Mouse (Mus musculus) limb, embryonic 14.5 days (tissue): ENCODE measurements around the gene Sema4g. TPM values are rescaled to one million over a fixed set of nuclear protein-coding genes. Genes with fewer than 3 reads are reported as not detected.

Source experiments
- ATAC-seq: fragments of 200-750 bp; cut with Nextera tagmentation; 2 replicates; pipeline ENCODE4 v1.8.0; 2017; ENCODE audit warnings: low read depth, moderate number of reproducible peaks, moderate TSS enrichment; ENCODE audit not compliant: low FRiP score
- DNase-seq: peaks from one replicate; pipeline ENCODE4 v3.0.0-alpha.2; 2015; ENCODE audit warnings: low spot score
- H3K27ac ChIP-seq: fragments of 300-500 bp; sonication (generic); replicated peaks from 2 replicates; pipeline ENCODE4 v1.5.1; 2014; ENCODE audit warnings: low read depth, mild to moderate bottlenecking, low read length, moderate library complexity, mixed read lengths
- H3K27me3 ChIP-seq: fragments of 300-500 bp; sonication (generic); 2 replicates; pipeline ENCODE4 v1.6.1; 2014; ENCODE audit warnings: low read length, mixed read lengths; ENCODE audit not compliant: control insufficient read depth, insufficient read depth
- H3K36me3 ChIP-seq: fragments of 300-500 bp; sonication (generic); 2 replicates; pipeline ENCODE4 v1.6.1; 2014; ENCODE audit warnings: mild to moderate bottlenecking, low read length, moderate library complexity, mixed read lengths; ENCODE audit not compliant: control insufficient read depth, insufficient read depth
- H3K4me1 ChIP-seq: fragments of 300-500 bp; sonication (generic); 2 replicates; pipeline ENCODE4 v1.6.1; 2014; ENCODE audit warnings: antibody characterized with exemption, low read length, mixed read lengths; ENCODE audit not compliant: control insufficient read depth, insufficient read depth
- H3K4me2 ChIP-seq: fragments of 300-500 bp; sonication (generic); replicated peaks from 2 replicates; pipeline ENCODE4 v1.6.1; 2014; ENCODE audit warnings: low read depth, mild to moderate bottlenecking, low read length, moderate library complexity; ENCODE audit not compliant: severe bottlenecking
- H3K4me3 ChIP-seq: fragments of 300-500 bp; sonication (generic); replicated peaks from 2 replicates; pipeline ENCODE4 v1.5.1; 2014; ENCODE audit warnings: low read length
- H3K9ac ChIP-seq: fragments of 300-500 bp; sonication (generic); 2 replicates; pipeline ENCODE4 v1.6.1; 2014; ENCODE audit warnings: mild to moderate bottlenecking, low read depth, low read length, moderate library complexity; ENCODE audit not compliant: severe bottlenecking
- H3K9me3 ChIP-seq: fragments of 300-500 bp; sonication (generic); 2 replicates; pipeline ENCODE4 v1.6.1; 2016; ENCODE audit warnings: low read length; ENCODE audit not compliant: control insufficient read depth
- POLR2A ChIP-seq: fragments of 200-500 bp; IDR thresholded peaks from 2 replicates; pipeline ENCODE4 v1.8.0; 2012; ENCODE audit warnings: inconsistent platforms, mild to moderate bottlenecking, moderate library complexity, borderline replicate concordance; ENCODE audit not compliant: insufficient read depth, insufficient read length; ENCODE audit errors: extremely low read depth
- WGBS: fragments of 180-500 bp; shearing (Covaris S2); extraction: QIAGEN DNeasy Blood & Tissue Kit; methylation state at CpG from one replicate; pipeline ENCODE4 v1.1.7; 2014; 5-methylcytosine and 5-hydroxymethylcytosine counted together
- polyA plus RNA-seq, 2 experiments: library from polyadenylated mRNA; depleted of rRNA in 1 of 2; stranded (reverse) in 1 of 2; unstranded in 1 of 2; fragments of >200 nt; fragmentation: Nextera tagmentation in 1 of 2; extraction: Ambion mirVana in 1 of 2; gene quantifications; 2 replicates each; pipeline versions ENCODE4 v1.2.1 to v1.2.3; 2012 to 2014

The Sema4g gene
- polyA plus RNA-seq, 2 experiments = 5.4 to 61.3 TPM

DNA sequence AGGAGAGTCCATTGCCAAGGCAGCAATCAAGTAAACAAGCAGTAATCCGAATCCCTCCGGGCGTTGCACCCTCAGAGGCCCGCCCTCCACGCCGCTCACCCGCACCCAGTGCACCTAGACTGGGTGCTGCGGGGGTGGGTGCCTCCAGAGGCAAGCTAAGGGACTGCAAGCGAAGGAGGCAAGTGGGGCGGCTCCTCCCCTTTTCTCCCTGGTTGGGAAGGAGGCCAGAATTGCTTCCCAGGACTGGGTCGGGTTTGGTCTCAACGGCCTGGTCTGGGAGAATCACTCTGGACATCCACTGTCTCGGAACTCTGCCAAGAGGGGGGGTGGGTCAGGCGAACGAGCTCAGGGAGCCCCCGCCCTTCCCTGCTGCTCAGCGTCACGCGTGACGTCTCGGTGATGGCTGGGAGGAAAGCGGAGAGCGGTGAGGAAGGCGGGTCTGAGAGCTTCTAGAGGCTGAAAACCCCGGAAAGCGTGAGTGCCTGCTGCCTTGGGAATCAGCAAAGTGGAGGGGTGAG is 58.6 kb downstream of the Sema4g start, which contains the start of gene Sfxn3:
Sfxn3 (plus strand) TSS at position 87 of the 518 bp plus-strand sequence.
- peaks cover 25% of the 10 kb centered on the region for H3K4me1 ChIP-seq
- H3K36me3 ChIP-seq = peaks cover 14% of the 10 kb centered on the region
- H3K4me3 ChIP-seq = peak within 1 kb of the TSS; percentile 49
- 3% methylated on average over 26 of the region's 26 CpGs for WGBS
- H3K27me3 ChIP-seq = peaks cover 20% of the 10 kb centered on the region
- peak within 1 kb of the TSS; percentile 59 for H3K9ac ChIP-seq
- H3K4me2 ChIP-seq = peak within 1 kb of the TSS; percentile 87
- H3K9me3 ChIP-seq = no peaks in the 10 kb centered on the region
- ATAC-seq (peak; percentile 88), DNase-seq (peak; percentile 81)
- 0 out of 2 replicates have a peak, but pooled peaks have one; percentile 18 for TF ChIP-seq POLR2A
- H3K27ac ChIP-seq = peak within 1 kb of the TSS; percentile 81

- peaks cover 20% of the 10 kb centered on the region for H3K36me3 ChIP-seq
- WGBS = 32% methylated on average over 11 of the region's 11 CpGs
- peak overlapping the region; percentile 59 for H3K9ac ChIP-seq
- H3K4me3 ChIP-seq = peak overlapping the region; percentile 49
- no peaks in the 10 kb centered on the region for H3K9me3 ChIP-seq
- peaks cover 20% of the 10 kb centered on the region for H3K27me3 ChIP-seq
- peaks cover 25% of the 10 kb centered on the region for H3K4me1 ChIP-seq
- TF ChIP-seq POLR2A = no peak
- ATAC-seq (peak; percentile 56), DNase-seq (peak; percentile 38)
- peak overlapping the region; percentile 87 for H3K4me2 ChIP-seq
- peak overlapping the region; percentile 81 for H3K27ac ChIP-seq
Measured at GRCm38 (mm10) chr19:45047935-45048643, 59.2 kb downstream of the Sema4g start.

DNA sequence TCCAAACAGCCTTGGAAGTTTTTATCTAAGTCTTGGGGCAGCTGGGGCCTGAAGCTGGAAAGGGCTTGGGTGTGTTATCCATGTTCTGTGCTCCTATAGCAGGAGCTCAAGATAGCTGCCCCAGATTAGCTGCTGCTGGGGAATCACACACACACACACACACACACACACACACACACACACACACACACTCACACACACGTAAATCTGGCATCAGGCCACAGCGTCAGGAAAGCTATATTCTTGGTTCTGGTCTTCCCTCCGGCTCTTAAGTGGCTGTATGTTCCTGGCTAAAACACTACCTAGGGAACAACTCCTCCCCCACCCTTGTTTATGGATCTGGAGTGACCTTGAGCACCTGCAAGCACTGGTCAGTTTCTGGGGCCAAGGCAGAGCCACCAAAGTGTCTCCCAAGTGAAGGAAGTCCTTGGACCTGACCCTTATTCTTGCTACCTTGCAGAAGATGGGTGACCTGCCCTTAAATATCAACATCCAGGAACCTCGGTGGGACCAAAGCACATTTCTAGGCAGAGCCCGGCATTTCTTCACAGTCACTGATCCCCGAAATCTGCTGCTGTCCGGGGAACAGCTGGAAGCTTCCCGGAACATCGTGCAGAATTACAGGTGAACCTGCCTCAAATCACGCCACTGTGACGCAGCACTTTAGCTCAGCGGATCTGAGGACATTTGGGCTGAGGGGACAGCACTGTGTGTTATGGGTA is 59.9 kb downstream of the Sema4g start:
- peak overlapping the region; percentile 49 for H3K4me3 ChIP-seq
- H3K36me3 ChIP-seq = peaks cover 27% of the 10 kb centered on the region
- H3K9me3 ChIP-seq = no peaks in the 10 kb centered on the region
- DNase-seq = no peak
- H3K4me1 ChIP-seq = peaks cover 25% of the 10 kb centered on the region
- H3K4me2 ChIP-seq = peak overlapping the region; percentile 87
- ATAC-seq = no peak
- TF ChIP-seq POLR2A = no peak
- WGBS = 74% methylated on average over 12 of the region's 12 CpGs
- peak overlapping the region; percentile 81; the same call in 1 of the 2 replicates for H3K27ac ChIP-seq
- H3K9ac ChIP-seq = peak overlapping the region; percentile 59
- peaks cover 20% of the 10 kb centered on the region for H3K27me3 ChIP-seq

DNA sequence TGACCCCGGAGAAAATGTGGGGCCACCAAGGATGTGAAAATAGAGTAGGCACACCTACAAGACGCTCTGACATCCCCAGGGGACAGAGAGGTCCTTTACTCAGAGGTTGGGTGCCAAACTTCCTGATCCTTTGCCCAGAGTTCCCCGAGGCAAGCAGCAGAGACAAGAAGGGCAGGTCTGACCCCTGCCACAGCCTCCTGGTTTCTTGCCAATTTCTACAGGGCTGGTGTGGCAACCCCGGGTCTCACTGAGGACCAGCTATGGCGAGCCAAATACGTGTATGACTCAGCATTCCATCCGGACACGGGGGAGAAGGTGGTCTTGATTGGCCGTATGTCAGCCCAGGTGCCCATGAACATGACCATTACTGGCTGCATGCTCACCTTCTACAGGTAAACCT is 60.6 kb downstream of the Sema4g start:
- Histone ChIP-seq H3K36me3 (peaks cover 30% of the 10 kb centered on the region), H3K27ac (no peak overlapping the region), H3K9ac (no peak overlapping the region), H3K4me3 (no peak overlapping the region), H3K9me3 (no peaks in the 10 kb centered on the region), H3K27me3 (peaks cover 16% of the 10 kb centered on the region; the same call in 1 of the 2 replicates), H3K4me1 (peaks cover 25% of the 10 kb centered on the region), H3K4me2 (no peak overlapping the region)
- 69% methylated on average over 9 of the region's 9 CpGs for WGBS
- TF ChIP-seq POLR2A = no peak
- ATAC-seq (no peak), DNase-seq (no peak)

Other genes with a start within 250 kb of the Sema4g start
- gene Pax2, start 233.1 kb upstream of the Sema4g start, polyA plus RNA-seq (2012; rRNA removed) = 0.05 and 0.10 TPM in 2 replicates
- not detected in 2 replicates for gene Pax2, start 233.1 kb upstream of the Sema4g start, polyA plus RNA-seq (2014; fragmentation: Nextera tagmentation; extraction: Ambion mirVana)
- gene Slf2, start 58.0 kb upstream of the Sema4g start, polyA plus RNA-seq (2012; rRNA removed) = 28.3 and 35.0 TPM in 2 replicates
- 39.1 and 41.6 TPM in 2 replicates for gene Slf2, start 58.0 kb upstream of the Sema4g start, polyA plus RNA-seq (2014; fragmentation: Nextera tagmentation; extraction: Ambion mirVana)
- 13.6 and 15.9 TPM in 2 replicates for gene Twnk, start 16.6 kb downstream of the Sema4g start, polyA plus RNA-seq (2012; rRNA removed)
- gene Twnk, start 16.6 kb downstream of the Sema4g start, polyA plus RNA-seq (2014; fragmentation: Nextera tagmentation; extraction: Ambion mirVana) = 12.5 and 13.3 TPM in 2 replicates
- 67.6 and 78.9 TPM in 2 replicates for gene Mrpl43, start 17.3 kb downstream of the Sema4g start, polyA plus RNA-seq (2012; rRNA removed)
- 55.0 and 61.3 TPM in 2 replicates for gene Mrpl43, start 17.3 kb downstream of the Sema4g start, polyA plus RNA-seq (2014; fragmentation: Nextera tagmentation; extraction: Ambion mirVana)
- gene Lzts2, start 25.3 kb downstream of the Sema4g start, polyA plus RNA-seq (2012; rRNA removed) = 87.0 and 123 TPM in 2 replicates
- 64.7 and 75.6 TPM in 2 replicates for gene Lzts2, start 25.3 kb downstream of the Sema4g start, polyA plus RNA-seq (2014; fragmentation: Nextera tagmentation; extraction: Ambion mirVana)
- 0.85 and 0.99 TPM in 2 replicates for gene Pdzd7, start 56.6 kb downstream of the Sema4g start, polyA plus RNA-seq (2012; rRNA removed)
- 0.26 and 0.47 TPM in 2 replicates for gene Pdzd7, start 56.6 kb downstream of the Sema4g start, polyA plus RNA-seq (2014; fragmentation: Nextera tagmentation; extraction: Ambion mirVana)
- 44.9 and 48.0 TPM in 2 replicates for gene Sfxn3, start 58.4 kb downstream of the Sema4g start, polyA plus RNA-seq (2012; rRNA removed)
- 30.5 and 32.5 TPM in 2 replicates for gene Sfxn3, start 58.4 kb downstream of the Sema4g start, polyA plus RNA-seq (2014; fragmentation: Nextera tagmentation; extraction: Ambion mirVana)
- 20.5 and 22.9 TPM in 2 replicates for gene Kazald1, start 86.1 kb downstream of the Sema4g start, polyA plus RNA-seq (2012; rRNA removed)
- gene Kazald1, start 86.1 kb downstream of the Sema4g start, polyA plus RNA-seq (2014; fragmentation: Nextera tagmentation; extraction: Ambion mirVana) = 31.1 and 33.1 TPM in 2 replicates
- gene Tlx1, start 161.6 kb downstream of the Sema4g start, polyA plus RNA-seq (2012; rRNA removed) = 0.68 and 0.82 TPM in 2 replicates
- 0.18 and 0.55 TPM in 2 replicates for gene Tlx1, start 161.6 kb downstream of the Sema4g start, polyA plus RNA-seq (2014; fragmentation: Nextera tagmentation; extraction: Ambion mirVana)
- gene Lbx1, start 246.7 kb downstream of the Sema4g start, polyA plus RNA-seq (2012; rRNA removed) = 2.7 and 3.9 TPM in 2 replicates
- gene Lbx1, start 246.7 kb downstream of the Sema4g start, polyA plus RNA-seq (2014; fragmentation: Nextera tagmentation; extraction: Ambion mirVana) = 1.4 and 2.2 TPM in 2 replicates